Mouse (Mus musculus) liver, postnatal 0 days (tissue): ENCODE data around the gene Gabrb1. TPM values are rescaled to one million over a fixed set of nuclear protein-coding genes. Genes with fewer than 3 reads are reported as not detected.

Experiments used
- ATAC-seq: fragments of 200-750 bp; cut with Nextera tagmentation; 2 replicates; pipeline ENCODE4 v1.8.0; 2017; ENCODE audit warnings: mild to moderate bottlenecking, moderate library complexity
- DNase-seq: peaks from one replicate; pipeline ENCODE4 v3.0.0-alpha.2; 2016
- H3K27ac ChIP-seq: fragments of 300-500 bp; sonication (generic); 2 replicates; pipeline ENCODE4 v1.5.1; 2014; ENCODE audit warnings: antibody characterized with exemption, moderate library complexity, mild to moderate bottlenecking, low read depth
- H3K27me3 ChIP-seq: fragments of 300-500 bp; sonication (generic); 2 replicates; pipeline ENCODE4 v1.6.1; 2014; ENCODE audit warnings: low read length, control low read depth, mixed read lengths; ENCODE audit not compliant: insufficient read depth
- H3K36me3 ChIP-seq: fragments of 300-500 bp; sonication (generic); replicated peaks from 2 replicates; pipeline ENCODE4 v1.6.1; 2014; ENCODE audit warnings: mild to moderate bottlenecking, control low read depth, low read length, moderate library complexity, mixed read lengths; ENCODE audit not compliant: insufficient read depth
- H3K4me1 ChIP-seq: fragments of 300-500 bp; sonication (generic); 2 replicates; pipeline ENCODE4 v1.6.1; 2014; ENCODE audit warnings: antibody characterized with exemption, mild to moderate bottlenecking, control low read depth; ENCODE audit not compliant: insufficient read depth
- H3K4me2 ChIP-seq: fragments of 300-500 bp; sonication (generic); 2 replicates; pipeline ENCODE4 v1.6.1; 2014; ENCODE audit warnings: low read depth, mild to moderate bottlenecking, low read length, moderate library complexity, mixed read lengths
- H3K4me3 ChIP-seq: fragments of 300-500 bp; sonication (generic); 2 replicates; pipeline ENCODE4 v1.5.1; 2014; ENCODE audit warnings: low read depth, low read length
- H3K9ac ChIP-seq: fragments of 300-500 bp; sonication (generic); replicated peaks from 2 replicates; pipeline ENCODE4 v1.6.1; 2014; ENCODE audit warnings: mild to moderate bottlenecking, moderate library complexity
- H3K9me3 ChIP-seq: fragments of 300-500 bp; sonication (generic); 2 replicates; pipeline ENCODE4 v1.6.1; 2016; ENCODE audit warnings: mild to moderate bottlenecking, control low read depth, low read length, mixed read lengths
- CTCF ChIP-seq: sonication (generic); IDR thresholded peaks from 2 replicates; pipeline ENCODE4 v1.5.1; 2016; ENCODE audit warnings: antibody characterized with exemption, low read depth
- EP300 ChIP-seq: IDR thresholded peaks from 2 replicates; pipeline ENCODE4 v1.6.1; 2016; ENCODE audit warnings: antibody characterized with exemption, low read depth, mild to moderate bottlenecking
- WGBS: fragments of 180-500 bp; shearing (Covaris S2); extraction: QIAGEN DNeasy Blood & Tissue Kit; methylation state at CpG from one replicate; pipeline ENCODE4 v1.1.7; 2014; ENCODE audit not compliant: insufficient replicate concordance; 5-methylcytosine and 5-hydroxymethylcytosine counted together
- polyA plus RNA-seq: library from polyadenylated mRNA; unstranded; fragments of >200 nt; fragmentation: Nextera tagmentation; extraction: Ambion mirVana; gene quantifications from 2 replicates; pipeline ENCODE4 v1.2.1, GENCODE M21; 2015

The Gabrb1 gene
- polyA plus RNA-seq, 1 experiment from 2014 or later = not detected

GRCm38 (mm10) chr5:71955070-71955685 is 297.3 kb downstream of the Gabrb1 start:
- Histone ChIP-seq H3K4me3 (no peak overlapping the region), H3K27me3 (no peaks in the 10 kb centered on the region), H3K4me1 (no peaks in the 10 kb centered on the region), H3K9me3 (no peaks in the 10 kb centered on the region), H3K36me3 (no peaks in the 10 kb centered on the region), H3K9ac (no peak overlapping the region), H3K4me2 (no peak overlapping the region), H3K27ac (no peak overlapping the region)
- 60% methylated on average over 5 of the region's 5 CpGs for WGBS
- no peak for ATAC-seq
- DNase-seq = no peak
- no peak for TF ChIP-seq EP300
- TF ChIP-seq CTCF = no peak

- Histone ChIP-seq H3K27ac (no peak overlapping the region), H3K9me3 (no peaks in the 10 kb centered on the region), H3K36me3 (no peaks in the 10 kb centered on the region), H3K4me1 (no peaks in the 10 kb centered on the region), H3K27me3 (no peaks in the 10 kb centered on the region), H3K4me3 (no peak overlapping the region), H3K4me2 (no peak overlapping the region), H3K9ac (no peak overlapping the region)
- DNase-seq = no peak
- no peak for TF ChIP-seq EP300
- TF ChIP-seq CTCF = no peak
- WGBS = 71% methylated on average over 4 of the region's 4 CpGs
- no peak for ATAC-seq
Observed at GRCm38 (mm10) chr5:71964876-71965432, 307.0 kb downstream of the Gabrb1 start.

- no peak overlapping the region for H3K4me3 ChIP-seq
- no peak for TF ChIP-seq CTCF
- no peak for TF ChIP-seq EP300
- ATAC-seq = no peak
- 50% methylated on average over 2 of the region's 2 CpGs for WGBS
- no peak overlapping the region for H3K4me2 ChIP-seq
- no peak overlapping the region for H3K27ac ChIP-seq
- no peak for DNase-seq
- no peaks in the 10 kb centered on the region for H3K36me3 ChIP-seq
- no peaks in the 10 kb centered on the region for H3K4me1 ChIP-seq
- H3K9ac ChIP-seq = no peak overlapping the region
- no peaks in the 10 kb centered on the region for H3K27me3 ChIP-seq
- H3K9me3 ChIP-seq = no peaks in the 10 kb centered on the region
Observed at GRCm38 (mm10) chr5:71965529-71965928, 307.6 kb downstream of the Gabrb1 start.

- ATAC-seq = no peak
- WGBS = 71% methylated on average over 8 of the region's 8 CpGs
- no peak overlapping the region for H3K4me3 ChIP-seq
- no peak for DNase-seq
- no peak overlapping the region for H3K9ac ChIP-seq
- no peak overlapping the region for H3K4me2 ChIP-seq
- no peaks in the 10 kb centered on the region for H3K9me3 ChIP-seq
- no peaks in the 10 kb centered on the region for H3K27me3 ChIP-seq
- no peak overlapping the region for H3K27ac ChIP-seq
- H3K4me1 ChIP-seq = no peaks in the 10 kb centered on the region
- no peak for TF ChIP-seq EP300
- no peak for TF ChIP-seq CTCF
- H3K36me3 ChIP-seq = no peaks in the 10 kb centered on the region
Observed at GRCm38 (mm10) chr5:71970140-71970800, 312.4 kb downstream of the Gabrb1 start.

- Histone ChIP-seq H3K27ac (no peak overlapping the region), H3K4me3 (no peak overlapping the region), H3K27me3 (no peaks in the 10 kb centered on the region), H3K4me2 (no peak overlapping the region), H3K36me3 (no peaks in the 10 kb centered on the region), H3K9me3 (no peaks in the 10 kb centered on the region), H3K9ac (no peak overlapping the region), H3K4me1 (no peaks in the 10 kb centered on the region)
- WGBS = 67% methylated on average over 5 of the region's 5 CpGs
- ATAC-seq (no peak), DNase-seq (no peak)
- TF ChIP-seq EP300 (no peak), CTCF (no peak)
Observed at GRCm38 (mm10) chr5:71972831-71973230, 314.9 kb downstream of the Gabrb1 start.

GRCm38 (mm10) chr5:71976133-71976532 is 318.2 kb downstream of the Gabrb1 start:
- H3K27ac ChIP-seq = no peak overlapping the region
- no peak overlapping the region for H3K4me3 ChIP-seq
- DNase-seq (no peak), ATAC-seq (no peak)
- H3K4me2 ChIP-seq = no peak overlapping the region
- TF ChIP-seq EP300 (no peak), CTCF (no peak)
- H3K9me3 ChIP-seq = no peaks in the 10 kb centered on the region
- WGBS = 79% methylated on average over 4 of the region's 4 CpGs
- no peak overlapping the region for H3K9ac ChIP-seq
- H3K27me3 ChIP-seq = no peaks in the 10 kb centered on the region
- H3K36me3 ChIP-seq = no peaks in the 10 kb centered on the region
- H3K4me1 ChIP-seq = no peaks in the 10 kb centered on the region
